Mouse (Mus musculus) cerebellum, adult 2 months (tissue): ENCODE data around the gene Sema5a.

Experiments used
- CTCF ChIP-seq: fragments of 200-500 bp; IDR thresholded peaks from 2 replicates; pipeline ENCODE4 v1.5.1; 2011; ENCODE audit warnings: low read depth, mild to moderate bottlenecking, control low read depth, low read length, moderate library complexity, borderline replicate concordance; ENCODE audit not compliant: insufficient read depth
- POLR2A ChIP-seq: fragments of 200-500 bp; IDR thresholded peaks from 2 replicates; pipeline ENCODE4 v1.6.1; 2011; ENCODE audit warnings: low read length, control low read depth, borderline replicate concordance; ENCODE audit not compliant: insufficient read depth

DNA sequence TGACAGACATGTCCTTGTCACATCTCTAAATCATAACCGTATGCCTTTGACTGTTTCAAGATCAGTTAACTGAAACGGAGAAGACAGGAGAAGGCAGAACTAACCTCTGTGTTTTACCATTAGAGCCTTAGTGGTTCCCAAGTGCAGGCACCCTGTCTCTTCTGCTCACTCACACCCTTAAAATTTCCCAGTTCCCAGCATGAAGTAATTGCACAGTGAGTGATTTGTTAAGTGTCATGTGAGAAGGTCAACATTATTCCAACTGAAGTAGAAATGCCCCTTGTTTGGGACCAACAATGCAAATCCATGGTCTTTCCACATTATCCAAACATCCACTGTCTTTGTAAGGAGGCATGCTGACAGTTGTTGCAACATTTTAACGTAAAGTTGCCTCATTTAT, 409.4 kb downstream of the Sema5a start:
- TF ChIP-seq POLR2A: no peak
- TF ChIP-seq CTCF: no peak
